Mouse (Mus musculus) embryo, embryonic 11.5 days (tissue): Measurements from ENCODE around the gene Olfr510.
"Not testable (repeated sequence)": the region's sequence is repeated elsewhere in the genome, so short reads cannot be mapped to it uniquely, and the experiment has no call there.

ENCODE experiments used
- DNase-seq: peaks from one replicate; pipeline ENCODE4 v3.0.0-alpha.2; 2012; ENCODE audit warnings: low read depth, low spot score

Gene Olfr510

GRCm38 (mm10) chr7:108666118-108666517, at the start of gene Olfr510:
Gene Olfr510 (plus strand): TSS chr7:108666418.
- no peak for DNase-seq

- not testable (repeated sequence) for DNase-seq
Observed at GRCm38 (mm10) chr7:108616781-108617180, 49.4 kb upstream of the Olfr510 start.

GRCm38 (mm10) chr7:108621514-108621913, 44.7 kb upstream of the Olfr510 start, which contains the start of gene Olfr507:
Gene Olfr507 (plus strand): TSS chr7:108621814.
- no peak for DNase-seq

- no peak for DNase-seq
Observed at GRCm38 (mm10) chr7:108629694-108630093, 36.5 kb upstream of the Olfr510 start, which contains the start of gene Olfr508. Gene Olfr508 (plus strand): TSS chr7:108629994.

GRCm38 (mm10) chr7:108651806-108652205, 14.4 kb upstream of the Olfr510 start, which contains the start of gene Olfr509:
Gene Olfr509 (minus strand): TSS chr7:108651906.
- no peak for DNase-seq

GRCm38 (mm10) chr7:108662419-108662818, 3.8 kb upstream of the Olfr510 start:
- DNase-seq = no peak

- no peak for DNase-seq
Observed at GRCm38 (mm10) chr7:108671058-108671457, 4.8 kb downstream of the Olfr510 start.

GRCm38 (mm10) chr7:108678886-108679285, 12.7 kb downstream of the Olfr510 start:
- DNase-seq = no peak

- no peak for DNase-seq
Observed at GRCm38 (mm10) chr7:108713020-108713419, 46.8 kb downstream of the Olfr510 start, which contains the start of gene Olfr512. Gene Olfr512 (plus strand): TSS chr7:108713320.
